Mouse (Mus musculus) limb, embryonic 14.5 days (tissue): ENCODE data around the gene Sdr42e1. TPM values are rescaled to one million over a fixed set of nuclear protein-coding genes. Genes with fewer than 3 reads are reported as not detected.

ENCODE experiments used
- ATAC-seq: fragments of 200-750 bp; cut with Nextera tagmentation; 2 replicates; pipeline ENCODE4 v1.8.0; 2017; ENCODE audit warnings: low read depth, moderate number of reproducible peaks, moderate TSS enrichment; ENCODE audit not compliant: low FRiP score
- DNase-seq: peaks from one replicate; pipeline ENCODE4 v3.0.0-alpha.2; 2015; ENCODE audit warnings: low spot score
- H3K27ac ChIP-seq: fragments of 300-500 bp; sonication (generic); replicated peaks from 2 replicates; pipeline ENCODE4 v1.5.1; 2014; ENCODE audit warnings: low read depth, mild to moderate bottlenecking, low read length, moderate library complexity, mixed read lengths
- H3K27me3 ChIP-seq: fragments of 300-500 bp; sonication (generic); 2 replicates; pipeline ENCODE4 v1.6.1; 2014; ENCODE audit warnings: low read length, mixed read lengths; ENCODE audit not compliant: control insufficient read depth, insufficient read depth
- H3K36me3 ChIP-seq: fragments of 300-500 bp; sonication (generic); 2 replicates; pipeline ENCODE4 v1.6.1; 2014; ENCODE audit warnings: mild to moderate bottlenecking, low read length, moderate library complexity, mixed read lengths; ENCODE audit not compliant: control insufficient read depth, insufficient read depth
- H3K4me1 ChIP-seq: fragments of 300-500 bp; sonication (generic); 2 replicates; pipeline ENCODE4 v1.6.1; 2014; ENCODE audit warnings: antibody characterized with exemption, low read length, mixed read lengths; ENCODE audit not compliant: control insufficient read depth, insufficient read depth
- H3K4me2 ChIP-seq: fragments of 300-500 bp; sonication (generic); replicated peaks from 2 replicates; pipeline ENCODE4 v1.6.1; 2014; ENCODE audit warnings: low read depth, mild to moderate bottlenecking, low read length, moderate library complexity; ENCODE audit not compliant: severe bottlenecking
- H3K4me3 ChIP-seq: fragments of 300-500 bp; sonication (generic); replicated peaks from 2 replicates; pipeline ENCODE4 v1.5.1; 2014; ENCODE audit warnings: low read length
- H3K9ac ChIP-seq: fragments of 300-500 bp; sonication (generic); 2 replicates; pipeline ENCODE4 v1.6.1; 2014; ENCODE audit warnings: mild to moderate bottlenecking, low read depth, low read length, moderate library complexity; ENCODE audit not compliant: severe bottlenecking
- H3K9me3 ChIP-seq: fragments of 300-500 bp; sonication (generic); 2 replicates; pipeline ENCODE4 v1.6.1; 2016; ENCODE audit warnings: low read length; ENCODE audit not compliant: control insufficient read depth
- POLR2A ChIP-seq: fragments of 200-500 bp; IDR thresholded peaks from 2 replicates; pipeline ENCODE4 v1.8.0; 2012; ENCODE audit warnings: inconsistent platforms, mild to moderate bottlenecking, moderate library complexity, borderline replicate concordance; ENCODE audit not compliant: insufficient read depth, insufficient read length; ENCODE audit errors: extremely low read depth
- WGBS: fragments of 180-500 bp; shearing (Covaris S2); extraction: QIAGEN DNeasy Blood & Tissue Kit; methylation state at CpG from one replicate; pipeline ENCODE4 v1.1.7; 2014; 5-methylcytosine and 5-hydroxymethylcytosine counted together
- polyA plus RNA-seq, 2 experiments: library from polyadenylated mRNA; depleted of rRNA in 1 of 2; stranded (reverse) in 1 of 2; unstranded in 1 of 2; fragments of >200 nt; fragmentation: Nextera tagmentation in 1 of 2; extraction: Ambion mirVana in 1 of 2; gene quantifications; 2 replicates each; pipeline versions ENCODE4 v1.2.1 to v1.2.3; 2012 to 2014

Gene Sdr42e1
- polyA plus RNA-seq (2012; rRNA removed) = 5.2 and 6.4 TPM in 2 replicates
- 6.6 and 7.8 TPM in 2 replicates for polyA plus RNA-seq (2014; fragmentation: Nextera tagmentation; extraction: Ambion mirVana)

- no peaks in the 10 kb centered on the region for H3K4me1 ChIP-seq
- peak within 1 kb of the TSS; percentile 48 for H3K4me3 ChIP-seq
- H3K9ac ChIP-seq = peak within 1 kb of the TSS; percentile 52
- ATAC-seq (no peak), DNase-seq (peak; percentile 67)
- 15% methylated on average over 17 of the region's 17 CpGs for WGBS
- no peaks in the 10 kb centered on the region for H3K36me3 ChIP-seq
- no peak within 1 kb of the TSS for H3K27ac ChIP-seq
- H3K27me3 ChIP-seq = no peaks in the 10 kb centered on the region
- no peak for TF ChIP-seq POLR2A
- no peaks in the 10 kb centered on the region for H3K9me3 ChIP-seq
- H3K4me2 ChIP-seq = peak within 1 kb of the TSS; percentile 79
These were observed at the start of gene Sdr42e1 for GRCm38 (mm10) chr8:117673430-117673830. Gene Sdr42e1, minus strand, starts transcription at chr8:117673689.

- Histone ChIP-seq H3K36me3 (no peaks in the 10 kb centered on the region), H3K4me1 (no peaks in the 10 kb centered on the region), H3K27me3 (no peaks in the 10 kb centered on the region), H3K27ac (no peak overlapping the region), H3K9me3 (no peaks in the 10 kb centered on the region), H3K4me3 (no peak overlapping the region), H3K4me2 (no peak overlapping the region), H3K9ac (no peak overlapping the region)
- 77% methylated on average over 14 of the region's 14 CpGs for WGBS
- TF ChIP-seq POLR2A = no peak
- DNase-seq = no peak
- ATAC-seq = no peak
These were observed 44.8 kb upstream of the Sdr42e1 start for GRCm38 (mm10) chr8:117718152-117718860.

DNA sequence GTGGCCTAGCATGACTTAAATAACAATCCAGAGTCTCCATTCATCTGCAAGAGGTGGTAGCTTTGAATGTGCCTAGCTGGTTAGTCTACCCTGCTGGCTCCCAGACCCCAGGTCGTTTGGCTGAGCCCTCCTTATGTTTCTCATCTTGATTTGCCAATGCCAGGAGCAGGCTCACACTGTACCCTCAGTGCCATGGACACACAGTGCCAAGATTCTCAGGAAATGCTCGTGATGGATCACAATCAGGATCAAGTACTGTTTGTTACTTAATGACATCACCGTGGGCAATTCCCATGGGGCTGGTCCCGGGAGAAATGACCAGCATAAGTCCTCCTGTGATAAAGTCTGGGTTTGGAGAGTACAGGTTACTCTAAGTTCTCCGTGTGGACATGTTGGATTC, 42.4 kb upstream of the Sdr42e1 start:
- Histone ChIP-seq H3K9ac (no peak overlapping the region), H3K4me3 (no peak overlapping the region), H3K36me3 (no peaks in the 10 kb centered on the region), H3K4me2 (no peak overlapping the region), H3K27me3 (no peaks in the 10 kb centered on the region), H3K9me3 (no peaks in the 10 kb centered on the region), H3K4me1 (no peaks in the 10 kb centered on the region), H3K27ac (no peak overlapping the region)
- TF ChIP-seq POLR2A = no peak
- no peak for ATAC-seq
- WGBS = 77% methylated on average over 5 of the region's 5 CpGs
- DNase-seq = no peak

GRCm38 (mm10) chr8:117714604-117715003, 41.1 kb upstream of the Sdr42e1 start:
- no peak overlapping the region for H3K9ac ChIP-seq
- H3K4me3 ChIP-seq = no peak overlapping the region
- no peak overlapping the region for H3K4me2 ChIP-seq
- no peaks in the 10 kb centered on the region for H3K9me3 ChIP-seq
- ATAC-seq (no peak), DNase-seq (no peak)
- H3K27ac ChIP-seq = no peak overlapping the region
- 86% methylated on average over 5 of the region's 5 CpGs for WGBS
- TF ChIP-seq POLR2A = no peak
- H3K4me1 ChIP-seq = no peaks in the 10 kb centered on the region
- no peaks in the 10 kb centered on the region for H3K27me3 ChIP-seq
- no peaks in the 10 kb centered on the region for H3K36me3 ChIP-seq

- no peak overlapping the region for H3K9ac ChIP-seq
- no peak overlapping the region for H3K4me3 ChIP-seq
- TF ChIP-seq POLR2A = no peak
- DNase-seq = peak; percentile 18
- H3K9me3 ChIP-seq = no peaks in the 10 kb centered on the region
- no peak overlapping the region for H3K27ac ChIP-seq
- no peaks in the 10 kb centered on the region for H3K27me3 ChIP-seq
- ATAC-seq = no peak
- no peaks in the 10 kb centered on the region for H3K4me1 ChIP-seq
- H3K36me3 ChIP-seq = no peaks in the 10 kb centered on the region
- no peak overlapping the region for H3K4me2 ChIP-seq
- 36% methylated on average over 5 of the region's 5 CpGs for WGBS
These were observed 38.7 kb upstream of the Sdr42e1 start for GRCm38 (mm10) chr8:117712226-117712625.
